Mouse (Mus musculus) stomach, postnatal 0 days (tissue): ENCODE results near the gene Rmnd1. TPM values are rescaled to one million over a fixed set of nuclear protein-coding genes. Genes with fewer than 3 reads are reported as not detected.
A peak's percentile ranks its signal among the peaks of the same experiment; 100 is the strongest.

ENCODE experiments used
- ATAC-seq: fragments of 200-750 bp; cut with Nextera tagmentation; 2 replicates; pipeline ENCODE4 v1.8.0; 2017; ENCODE audit not compliant: low FRiP score, low TSS enrichment
- DNase-seq: peaks from one replicate; pipeline ENCODE4 v3.0.0-alpha.2; 2016; ENCODE audit warnings: low spot score
- H3K27ac ChIP-seq: fragments of 300-500 bp; sonication (generic); replicated peaks from 2 replicates; pipeline ENCODE4 v1.5.1; 2014; ENCODE audit warnings: mild to moderate bottlenecking, control low read depth
- H3K27me3 ChIP-seq: fragments of 300-500 bp; sonication (generic); 2 replicates; pipeline ENCODE4 v1.6.1; 2014; ENCODE audit warnings: low read length; ENCODE audit not compliant: control insufficient read depth, insufficient read depth
- H3K36me3 ChIP-seq: fragments of 300-500 bp; sonication (generic); 2 replicates; pipeline ENCODE4 v1.6.1; 2014; ENCODE audit warnings: low read length, mixed read lengths; ENCODE audit not compliant: control insufficient read depth, insufficient read depth
- H3K4me1 ChIP-seq: fragments of 300-500 bp; sonication (generic); replicated peaks from 2 replicates; pipeline ENCODE4 v1.6.1; 2014; ENCODE audit warnings: antibody characterized with exemption; ENCODE audit not compliant: control insufficient read depth, insufficient read depth
- H3K4me2 ChIP-seq: fragments of 300-500 bp; sonication (generic); replicated peaks from 2 replicates; pipeline ENCODE4 v1.6.1; 2014; ENCODE audit warnings: low read depth, mild to moderate bottlenecking, control low read depth, moderate library complexity
- H3K4me3 ChIP-seq: fragments of 300-500 bp; sonication (generic); 2 replicates; pipeline ENCODE4 v1.5.1; 2014; ENCODE audit warnings: low read depth, low read length, control low read depth
- H3K9ac ChIP-seq: fragments of 300-500 bp; sonication (generic); 2 replicates; pipeline ENCODE4 v1.6.1; 2014; ENCODE audit warnings: mild to moderate bottlenecking, low read length, control low read depth, mixed read lengths
- H3K9me3 ChIP-seq: fragments of 300-500 bp; sonication (generic); 2 replicates; pipeline ENCODE4 v1.6.1; 2016; ENCODE audit warnings: low read length; ENCODE audit not compliant: control insufficient read depth
- CTCF ChIP-seq: IDR thresholded peaks from 2 replicates; pipeline ENCODE4 v1.5.1; 2016; ENCODE audit warnings: antibody characterized with exemption, low read depth, mild to moderate bottlenecking, moderate library complexity
- EP300 ChIP-seq: optimal IDR thresholded peaks from 2 replicates; pipeline ENCODE3; 2016; ENCODE audit warnings: antibody characterized with exemption
- WGBS: fragments of 180-500 bp; shearing (Covaris S2); extraction: QIAGEN DNeasy Blood & Tissue Kit; methylation state at CpG from one replicate; pipeline ENCODE4 v1.1.7; 2014; 5-methylcytosine and 5-hydroxymethylcytosine counted together
- polyA plus RNA-seq: library from polyadenylated mRNA; unstranded; fragments of >200 nt; fragmentation: Nextera tagmentation; extraction: Ambion mirVana; gene quantifications from 2 replicates; pipeline ENCODE4 v1.2.1, GENCODE M21; 2015

Gene Rmnd1
- polyA plus RNA-seq, 1 experiment from 2014 or later = 16.6 TPM

DNA sequence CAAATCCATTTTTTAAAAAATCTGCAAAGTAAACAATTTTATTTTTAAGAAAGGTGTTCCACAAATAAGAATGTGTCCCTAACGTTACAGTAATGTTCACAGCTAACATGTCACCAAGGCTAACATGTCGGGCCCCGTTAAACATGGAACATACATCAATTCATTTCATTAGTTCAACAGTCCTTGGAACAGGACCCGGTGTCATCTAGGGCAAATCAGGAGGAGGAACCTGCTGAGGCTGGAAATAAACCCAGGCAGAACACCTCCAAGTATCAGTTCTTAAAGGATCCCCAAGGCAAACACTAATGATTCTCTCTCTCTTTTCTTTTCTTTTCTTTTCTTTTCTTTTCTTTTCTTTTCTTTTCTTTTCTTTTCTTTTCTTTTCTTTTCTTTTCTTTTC lies 57.5 kb downstream of the Rmnd1 start:
- DNase-seq (no peak), ATAC-seq (no peak)
- Histone ChIP-seq H3K4me2 (no peak overlapping the region), H3K4me1 (no peaks in the 10 kb centered on the region), H3K9ac (no peak overlapping the region), H3K9me3 (no peaks in the 10 kb centered on the region), H3K36me3 (peaks cover 8% of the 10 kb centered on the region; the same call in 1 of the 2 replicates), H3K27me3 (no peaks in the 10 kb centered on the region), H3K4me3 (no peak overlapping the region), H3K27ac (no peak overlapping the region)
- WGBS = 86% methylated on average over 4 of the region's 4 CpGs
- TF ChIP-seq EP300 (no peak), CTCF (no peak)

DNA sequence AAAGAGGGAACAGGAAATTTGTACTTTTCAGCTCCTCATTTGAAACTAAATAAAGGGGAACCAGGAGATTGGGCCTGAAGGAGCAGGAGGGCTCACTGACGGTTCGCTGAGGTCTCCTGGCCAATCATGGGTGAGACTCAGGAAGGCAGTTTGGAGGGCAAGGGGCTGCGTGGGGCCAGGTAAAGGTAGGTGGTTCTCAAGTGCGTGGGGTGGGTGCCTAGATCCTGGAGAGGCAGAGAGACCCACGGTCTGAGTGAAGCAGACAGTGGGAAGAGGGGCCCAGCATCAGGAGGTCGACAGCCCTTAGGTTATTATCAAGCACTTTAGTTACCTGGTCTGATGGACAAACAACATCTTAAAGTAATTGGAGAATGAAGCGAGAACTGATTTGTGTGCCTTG lies 57.9 kb downstream of the Rmnd1 start:
- Histone ChIP-seq H3K4me2 (no peak overlapping the region), H3K4me3 (no peak overlapping the region), H3K36me3 (peaks cover 8% of the 10 kb centered on the region; the same call in 1 of the 2 replicates), H3K9me3 (no peaks in the 10 kb centered on the region), H3K27ac (no peak overlapping the region), H3K9ac (no peak overlapping the region), H3K27me3 (no peaks in the 10 kb centered on the region), H3K4me1 (no peaks in the 10 kb centered on the region)
- no peak for TF ChIP-seq EP300
- TF ChIP-seq CTCF = no peak
- 88% methylated on average over 7 of the region's 7 CpGs for WGBS
- ATAC-seq = no peak
- DNase-seq = no peak

DNA sequence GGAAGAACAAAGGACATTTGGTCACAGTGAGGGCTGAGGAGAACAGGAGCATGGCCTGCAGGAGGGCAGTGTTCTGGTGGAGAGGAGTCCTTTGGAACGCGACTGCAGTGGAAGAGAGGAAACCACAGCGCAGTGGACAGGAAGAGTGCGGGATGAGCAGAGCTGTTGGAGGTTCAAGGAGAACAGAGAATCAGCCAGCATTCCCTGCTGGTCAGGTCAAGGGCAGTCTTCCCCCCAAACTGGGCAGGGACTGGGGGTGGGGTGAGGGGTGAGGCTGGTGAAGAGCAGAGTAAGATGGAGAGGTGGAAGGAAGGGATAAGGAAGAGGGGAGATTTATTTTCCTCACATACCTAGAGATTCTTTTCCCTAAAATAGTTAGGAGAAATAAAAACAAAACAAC lies 58.6 kb downstream of the Rmnd1 start:
- DNase-seq = no peak
- no peaks in the 10 kb centered on the region for H3K4me1 ChIP-seq
- H3K27ac ChIP-seq = no peak overlapping the region
- no peak overlapping the region for H3K4me3 ChIP-seq
- no peaks in the 10 kb centered on the region for H3K27me3 ChIP-seq
- TF ChIP-seq EP300 (no peak), CTCF (no peak)
- 81% methylated on average over 4 of the region's 4 CpGs for WGBS
- no peak for ATAC-seq
- no peaks in the 10 kb centered on the region for H3K9me3 ChIP-seq
- H3K36me3 ChIP-seq = peaks cover 10% of the 10 kb centered on the region
- H3K9ac ChIP-seq = no peak overlapping the region
- no peak overlapping the region for H3K4me2 ChIP-seq

- Histone ChIP-seq H3K9ac (no peak overlapping the region), H3K27ac (no peak overlapping the region), H3K9me3 (no peaks in the 10 kb centered on the region), H3K27me3 (no peaks in the 10 kb centered on the region), H3K4me1 (no peaks in the 10 kb centered on the region), H3K36me3 (peaks cover 10% of the 10 kb centered on the region), H3K4me3 (no peak overlapping the region), H3K4me2 (no peak overlapping the region)
- DNase-seq (no peak), ATAC-seq (0 out of 2 replicates have a peak, but pooled peaks have one; percentile 30)
- TF ChIP-seq EP300 = no peak
- peak; percentile 78 for TF ChIP-seq CTCF
- WGBS = 50% methylated on average over 5 of the region's 5 CpGs
Measured at GRCm38 (mm10) chr10:4372011-4372410, 60.2 kb downstream of the Rmnd1 start.

DNA sequence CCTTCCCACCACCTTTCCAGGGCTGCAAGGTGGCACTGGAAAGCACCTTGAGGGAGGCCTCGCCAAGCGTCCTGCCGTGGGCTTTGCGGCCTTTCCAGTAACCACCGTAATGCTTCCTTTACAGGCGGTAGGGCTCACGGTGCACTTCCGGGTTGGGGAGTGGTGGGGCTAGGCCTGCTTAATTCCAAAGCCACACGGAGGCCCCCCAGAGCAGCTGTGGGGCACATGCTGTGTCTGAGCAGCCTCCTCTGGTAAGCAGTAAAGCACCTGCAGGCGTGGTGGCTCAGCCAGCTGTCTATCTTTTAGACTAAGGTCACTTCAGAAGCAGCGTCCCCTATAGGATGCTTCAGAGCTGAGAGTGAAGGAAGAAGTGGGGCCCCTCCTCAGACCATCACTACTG lies 62.1 kb downstream of the Rmnd1 start:
- H3K4me3 ChIP-seq = no peak overlapping the region
- H3K27me3 ChIP-seq = no peaks in the 10 kb centered on the region
- WGBS = 88% methylated on average over 11 of the region's 11 CpGs
- no peaks in the 10 kb centered on the region for H3K4me1 ChIP-seq
- TF ChIP-seq CTCF (no peak), EP300 (no peak)
- DNase-seq = no peak
- no peaks in the 10 kb centered on the region for H3K9me3 ChIP-seq
- H3K4me2 ChIP-seq = no peak overlapping the region
- ATAC-seq = no peak
- no peak overlapping the region for H3K27ac ChIP-seq
- H3K9ac ChIP-seq = no peak overlapping the region
- H3K36me3 ChIP-seq = peaks cover 10% of the 10 kb centered on the region

DNA sequence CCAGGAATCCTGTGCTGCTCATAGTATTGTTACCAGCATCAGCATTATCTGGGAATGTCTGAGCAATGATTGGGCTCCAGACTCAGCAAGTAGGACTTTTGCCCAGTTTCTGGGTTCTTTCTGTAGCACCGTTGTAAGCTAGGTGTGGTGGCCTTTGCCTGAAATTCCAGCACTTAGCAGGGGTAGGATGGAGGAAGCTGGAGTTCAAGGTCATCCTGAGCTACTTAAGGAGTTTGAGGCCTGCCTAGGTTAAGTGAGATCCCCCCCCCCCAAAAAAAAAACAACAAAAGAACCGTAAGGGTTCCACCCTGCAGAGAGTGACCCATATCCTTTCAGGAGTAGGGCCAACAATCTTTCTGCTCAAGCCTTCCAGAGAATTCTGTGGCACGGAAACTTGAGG lies 67.6 kb downstream of the Rmnd1 start:
- DNase-seq = no peak

More for the DNA sequence above, 67.6 kb downstream of the Rmnd1 start:
- Histone ChIP-seq H3K4me1 (no peaks in the 10 kb centered on the region), H3K9me3 (no peaks in the 10 kb centered on the region), H3K9ac (no peak overlapping the region), H3K27me3 (no peaks in the 10 kb centered on the region), H3K36me3 (peaks cover 2% of the 10 kb centered on the region), H3K4me3 (no peak overlapping the region), H3K27ac (no peak overlapping the region), H3K4me2 (no peak overlapping the region)
- WGBS = 71% methylated on average over 3 of the region's 3 CpGs
- no peak for ATAC-seq
- TF ChIP-seq EP300 = no peak
- no peak for TF ChIP-seq CTCF
